Mouse (Mus musculus): ENCODE data around the gene Dnaic1. TPM values are rescaled to one million over a fixed set of nuclear protein-coding genes. Genes with fewer than 3 reads are reported as not detected.
A peak's percentile ranks its signal among the peaks of the same experiment; 100 is the strongest.

Gene Dnaic1
- polyA plus RNA-seq, 1 experiment from 2014 or later: 4.6 TPM

DNA sequence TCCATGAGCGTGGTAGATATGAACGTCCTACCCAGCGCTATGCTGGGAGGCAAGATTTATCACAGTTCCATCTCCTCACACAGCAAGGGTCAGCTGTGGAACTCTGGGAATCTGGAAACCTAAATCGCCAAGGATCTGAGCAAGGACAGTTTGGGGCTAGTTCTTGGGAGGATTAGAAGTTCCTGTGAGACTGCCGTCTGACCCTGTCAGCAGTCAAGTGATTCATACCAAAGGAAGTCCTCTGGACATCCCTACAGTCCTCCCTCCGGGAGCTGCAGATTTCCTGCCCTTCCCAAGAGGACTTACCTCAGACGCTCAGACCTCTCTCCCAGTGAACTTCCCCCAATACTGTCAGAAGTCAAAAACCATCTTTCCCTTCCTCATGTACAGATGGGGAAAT is 66.8 kb downstream of the Dnaic1 start:
- Histone ChIP-seq H3K9me3 (replicated peaks) (no peaks in the 10 kb centered on the region), H3K36me3 (no peaks in the 10 kb centered on the region), H3K4me1 (peaks cover 71% of the 10 kb centered on the region), H3K4me3 (replicated peaks) (no peak overlapping the region), H3K27ac (replicated peaks) (peak overlapping the region; percentile 58), H3K9ac (no peak overlapping the region), H3K27me3 (peaks cover 5% of the 10 kb centered on the region; the same call in 1 of the 2 replicates), H3K4me2 (replicated peaks) (no peak overlapping the region)
- ATAC-seq (ENCODE audit: insufficient number of reproducible peaks, low FRiP score, low TSS enrichment, low read depth): no peak
- WGBS: 33% methylated on average over 7 of the region's 7 CpGs

- no peak for ATAC-seq (ENCODE audit: insufficient number of reproducible peaks, low FRiP score, low TSS enrichment, low read depth)
- no peak overlapping the region for H3K4me2 ChIP-seq (replicated peaks)
- peaks cover 5% of the 10 kb centered on the region; the same call in 1 of the 2 replicates for H3K27me3 ChIP-seq
- no peaks in the 10 kb centered on the region for H3K36me3 ChIP-seq
- H3K9me3 ChIP-seq (replicated peaks): no peaks in the 10 kb centered on the region
- H3K4me3 ChIP-seq (replicated peaks): no peak overlapping the region
- WGBS: 77% methylated on average over 10 of the region's 10 CpGs
- no peak overlapping the region for H3K9ac ChIP-seq
- H3K4me1 ChIP-seq: peaks cover 64% of the 10 kb centered on the region
- H3K27ac ChIP-seq (replicated peaks): peak overlapping the region; percentile 58; the same call in 1 of the 2 replicates
These were observed 67.5 kb downstream of the Dnaic1 start for GRCm38 (mm10) chr4:41636882-41637635.

GRCm38 (mm10) chr4:41638186-41638731 is 68.7 kb downstream of the Dnaic1 start:
- Histone ChIP-seq H3K4me2 (replicated peaks) (peak overlapping the region; percentile 68; the same call in 1 of the 2 replicates), H3K36me3 (no peaks in the 10 kb centered on the region), H3K27me3 (peaks cover 5% of the 10 kb centered on the region; the same call in 1 of the 2 replicates), H3K4me3 (replicated peaks) (no peak overlapping the region), H3K9ac (no peak overlapping the region), H3K9me3 (replicated peaks) (no peaks in the 10 kb centered on the region), H3K4me1 (peaks cover 52% of the 10 kb centered on the region), H3K27ac (replicated peaks) (no peak overlapping the region)
- 89% methylated on average over 10 of the region's 10 CpGs for WGBS
- no peak for ATAC-seq (ENCODE audit: insufficient number of reproducible peaks, low FRiP score, low TSS enrichment, low read depth)

- Histone ChIP-seq H3K9ac (no peak overlapping the region), H3K9me3 (replicated peaks) (no peaks in the 10 kb centered on the region), H3K27me3 (peaks cover 5% of the 10 kb centered on the region; the same call in 1 of the 2 replicates), H3K36me3 (no peaks in the 10 kb centered on the region), H3K4me1 (peaks cover 50% of the 10 kb centered on the region), H3K27ac (replicated peaks) (no peak overlapping the region; the same call in 1 of the 2 replicates), H3K4me2 (replicated peaks) (peak overlapping the region; percentile 68), H3K4me3 (replicated peaks) (peak overlapping the region; percentile 54)
- 71% methylated on average over 6 of the region's 6 CpGs for WGBS
- ATAC-seq (ENCODE audit: insufficient number of reproducible peaks, low FRiP score, low TSS enrichment, low read depth): no peak
These were observed 69.2 kb downstream of the Dnaic1 start for GRCm38 (mm10) chr4:41638828-41639213.

GRCm38 (mm10) chr4:41639214-41639841 is 69.8 kb downstream of the Dnaic1 start:
- 15% methylated on average over 10 of the region's 10 CpGs for WGBS
- Histone ChIP-seq H3K4me1 (peaks cover 45% of the 10 kb centered on the region), H3K4me2 (replicated peaks) (peak overlapping the region; percentile 68), H3K27ac (replicated peaks) (no peak overlapping the region; the same call in 1 of the 2 replicates), H3K9me3 (replicated peaks) (no peaks in the 10 kb centered on the region), H3K36me3 (no peaks in the 10 kb centered on the region), H3K9ac (peak overlapping the region; percentile 61), H3K4me3 (replicated peaks) (peak overlapping the region; percentile 54), H3K27me3 (peaks cover 5% of the 10 kb centered on the region; the same call in 1 of the 2 replicates)
- ATAC-seq (ENCODE audit: insufficient number of reproducible peaks, low FRiP score, low TSS enrichment, low read depth): no peak

- Histone ChIP-seq H3K4me2 (replicated peaks) (peak within 1 kb of the TSS; percentile 68), H3K4me3 (replicated peaks) (peak within 1 kb of the TSS; percentile 54), H3K27ac (replicated peaks) (peak within 1 kb of the TSS; percentile 63), H3K27me3 (peaks cover 5% of the 10 kb centered on the region; the same call in 1 of the 2 replicates), H3K36me3 (no peaks in the 10 kb centered on the region), H3K9me3 (replicated peaks) (no peaks in the 10 kb centered on the region), H3K4me1 (peaks cover 44% of the 10 kb centered on the region), H3K9ac (peak within 1 kb of the TSS; percentile 61)
- under 1% methylated on average over 72 of the region's 74 CpGs for WGBS
- ATAC-seq (ENCODE audit: insufficient number of reproducible peaks, low FRiP score, low TSS enrichment, low read depth): peak; percentile 87
These were observed 70.4 kb downstream of the Dnaic1 start, which contains the start of gene Enho for GRCm38 (mm10) chr4:41639913-41640507. TSS of gene Enho (minus strand) at chr4:41640324.

- WGBS: 59% methylated on average over 6 of the region's 6 CpGs
- no peak overlapping the region for H3K9ac ChIP-seq
- no peak for ATAC-seq (ENCODE audit: insufficient number of reproducible peaks, low FRiP score, low TSS enrichment, low read depth)
- H3K27me3 ChIP-seq: peaks cover 5% of the 10 kb centered on the region; the same call in 1 of the 2 replicates
- H3K9me3 ChIP-seq (replicated peaks): no peaks in the 10 kb centered on the region
- H3K4me3 ChIP-seq (replicated peaks): no peak overlapping the region
- no peak overlapping the region for H3K4me2 ChIP-seq (replicated peaks)
- H3K4me1 ChIP-seq: peaks cover 34% of the 10 kb centered on the region
- H3K36me3 ChIP-seq: no peaks in the 10 kb centered on the region
- no peak overlapping the region for H3K27ac ChIP-seq (replicated peaks)
These were observed 71.7 kb downstream of the Dnaic1 start for GRCm38 (mm10) chr4:41641199-41641822.

DNA sequence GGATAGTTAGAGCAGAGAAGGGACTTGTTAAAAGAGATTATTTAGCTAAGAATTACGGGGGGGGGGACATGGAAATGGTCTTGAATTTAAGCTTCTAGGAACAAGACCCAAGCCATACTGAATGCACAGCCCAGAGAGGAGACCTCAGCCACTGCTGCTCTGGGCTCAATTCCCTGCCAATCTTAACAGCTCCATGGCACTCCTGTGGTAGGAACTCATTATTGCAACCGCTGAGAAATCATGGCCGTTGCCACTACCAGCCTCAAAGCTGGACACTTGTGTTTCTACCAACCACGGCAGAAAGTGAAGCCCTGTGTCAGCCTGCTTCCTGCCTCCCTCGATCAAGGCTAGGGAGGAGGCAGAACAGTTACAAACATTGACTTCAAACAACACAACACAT is 75.9 kb downstream of the Dnaic1 start:
- Histone ChIP-seq H3K9ac (no peak overlapping the region), H3K4me2 (replicated peaks) (no peak overlapping the region), H3K27ac (replicated peaks) (no peak overlapping the region), H3K36me3 (no peaks in the 10 kb centered on the region), H3K4me3 (replicated peaks) (no peak overlapping the region), H3K27me3 (no peaks in the 10 kb centered on the region), H3K4me1 (peaks cover 4% of the 10 kb centered on the region; the same call in 1 of the 2 replicates), H3K9me3 (replicated peaks) (no peaks in the 10 kb centered on the region)
- 0 out of 2 replicates have a peak, but pooled peaks have one; percentile 37 for ATAC-seq (ENCODE audit: insufficient number of reproducible peaks, low FRiP score, low TSS enrichment, low read depth)
- WGBS: 24% methylated on average over 5 of the region's 5 CpGs

DNA sequence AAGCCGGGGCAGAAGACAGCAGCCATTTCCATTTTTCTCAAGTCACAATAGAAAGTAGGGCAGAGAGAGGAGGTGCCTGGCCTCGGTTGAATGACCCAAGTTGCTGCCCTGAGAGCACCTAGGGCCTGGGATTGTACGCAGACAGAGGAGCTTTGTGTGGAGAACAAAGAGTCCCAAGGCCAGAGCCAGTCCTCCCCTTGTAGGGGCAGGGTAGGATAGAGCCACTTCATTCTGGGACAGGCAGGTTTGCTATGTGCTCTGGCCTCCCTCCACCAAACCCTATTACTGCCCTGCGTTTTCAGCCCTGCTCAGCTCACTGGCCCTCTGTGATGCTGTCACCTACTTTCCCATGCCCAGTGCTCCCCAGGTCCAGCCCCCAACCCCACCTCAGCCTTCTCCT is 78.6 kb downstream of the Dnaic1 start:
- no peak for ATAC-seq (ENCODE audit: insufficient number of reproducible peaks, low FRiP score, low TSS enrichment, low read depth)
- Histone ChIP-seq H3K9ac (no peak overlapping the region), H3K4me1 (no peaks in the 10 kb centered on the region), H3K36me3 (no peaks in the 10 kb centered on the region), H3K27me3 (no peaks in the 10 kb centered on the region), H3K4me2 (replicated peaks) (no peak overlapping the region), H3K27ac (replicated peaks) (no peak overlapping the region), H3K9me3 (replicated peaks) (no peaks in the 10 kb centered on the region), H3K4me3 (replicated peaks) (no peak overlapping the region)
- 34% methylated on average over 4 of the region's 4 CpGs for WGBS

DNA sequence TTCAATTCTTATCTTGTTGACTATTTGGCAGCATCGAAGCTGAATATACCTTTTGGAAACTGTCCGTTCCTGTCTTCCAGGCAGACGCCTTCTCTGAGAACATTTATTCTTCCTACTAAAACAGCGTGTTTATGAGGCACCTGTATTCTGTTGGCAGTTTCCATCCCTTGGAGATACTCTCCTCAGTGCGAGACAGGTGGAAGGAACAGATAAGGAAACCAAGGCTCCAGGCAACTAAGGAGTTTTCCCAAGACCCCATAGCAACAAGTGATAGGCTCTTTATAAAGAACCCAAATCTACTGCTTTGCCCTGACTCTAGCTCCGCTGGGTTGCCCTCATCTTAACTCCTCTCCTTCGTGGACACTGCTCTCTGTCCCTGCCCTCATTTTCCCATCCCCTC is 79.1 kb downstream of the Dnaic1 start:
- ATAC-seq (ENCODE audit: insufficient number of reproducible peaks, low FRiP score, low TSS enrichment, low read depth): no peak
- Histone ChIP-seq H3K9ac (no peak overlapping the region), H3K27me3 (no peaks in the 10 kb centered on the region), H3K9me3 (replicated peaks) (no peaks in the 10 kb centered on the region), H3K27ac (replicated peaks) (no peak overlapping the region), H3K4me2 (replicated peaks) (no peak overlapping the region), H3K36me3 (no peaks in the 10 kb centered on the region), H3K4me1 (no peaks in the 10 kb centered on the region), H3K4me3 (replicated peaks) (no peak overlapping the region)
- 66% methylated on average over 7 of the region's 7 CpGs for WGBS
